Mouse (Mus musculus) left cerebral cortex, postnatal 36 days (tissue): ENCODE measurements around the gene Vgf. TPM values are rescaled to one million over a fixed set of nuclear protein-coding genes. Genes with fewer than 3 reads are reported as not detected.
A peak's percentile ranks its signal among the peaks of the same experiment; 100 is the strongest.

ENCODE experiments used
- DNase-seq, 2 experiments: peaks; one replicate each; pipeline ENCODE4 v3.0.0; 2021 to 2022; ENCODE audit warnings: low spot score in 2 of 2, mixed read lengths in 1 of 2
- intact Hi-C: fragments of 180-260 bp; cut with DNase I; formaldehyde crosslinking; loops from one replicate; pipeline ENCODE4 v1.15.1; 2025
- total RNA-seq, 2 experiments: library from RNA; stranded (reverse); gene quantifications; 2 replicates each; pipeline ENCODE4 v1.2.3; 2021

Vgf gene
- total RNA-seq, 2 experiments from 2014 or later, result 358 to 374 TPM

DNA sequence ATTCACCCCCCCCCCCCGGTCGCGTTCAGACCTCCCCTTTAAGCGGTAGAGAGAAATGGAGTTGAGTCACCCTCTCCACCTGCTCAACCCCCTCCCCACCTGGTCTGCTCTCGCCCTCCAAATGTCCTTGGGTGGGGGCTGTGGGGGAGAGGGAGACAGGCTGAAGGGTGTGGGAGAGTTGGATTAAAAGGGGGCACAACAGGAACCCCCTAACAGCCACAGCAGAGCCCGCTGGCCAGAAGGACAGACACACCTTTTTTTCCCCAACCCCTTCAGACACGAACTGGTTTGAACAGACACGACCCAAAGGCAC is 3.0 kb downstream of the Vgf start:
- intact Hi-C loops, result no loop called here
- DNase-seq, result no peak

DNA sequence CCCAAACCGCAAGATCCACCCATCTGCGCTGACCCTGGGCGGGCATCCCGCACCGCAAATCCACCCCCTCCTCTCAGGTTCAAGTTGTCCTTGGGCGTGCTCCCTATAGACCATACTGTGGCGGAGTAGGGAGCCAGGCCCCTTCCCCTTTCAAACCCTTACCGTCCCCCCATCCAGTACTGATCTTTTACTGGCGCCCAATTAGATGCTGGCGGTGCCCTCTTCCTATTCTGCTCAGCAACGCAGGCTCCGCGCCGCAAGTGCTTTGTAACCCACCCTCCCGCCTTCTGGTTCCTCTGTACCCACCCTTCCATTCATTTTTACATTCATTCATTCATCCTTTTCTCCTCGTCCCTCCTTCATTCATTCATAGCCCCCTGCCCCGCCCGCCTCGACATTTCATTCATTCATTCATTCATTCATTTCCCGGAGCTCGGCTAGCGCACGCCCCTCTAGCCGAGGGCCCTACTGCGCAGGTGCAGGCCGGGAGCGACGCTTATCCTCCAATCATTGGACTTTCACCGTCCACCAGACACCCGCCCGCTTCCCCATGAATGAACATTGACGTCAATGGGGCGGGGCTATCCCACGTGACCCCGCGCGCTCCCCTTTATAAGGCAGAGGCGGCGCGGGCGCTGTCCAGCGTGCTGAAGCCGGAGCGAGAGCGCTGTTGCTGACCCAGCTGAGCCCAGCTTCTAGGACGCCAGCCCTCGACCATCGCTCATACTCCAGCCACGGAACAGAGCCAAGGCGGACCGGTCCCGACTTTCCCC is 3.6 kb downstream of the Vgf start:
- intact Hi-C loops, result loop anchor here (2.0 to 5.0 kb wide), 3 partner anchors 17 to 262 kb away; partner anchors contain the start of genes Ap1s1 and Ufsp1

DNA sequence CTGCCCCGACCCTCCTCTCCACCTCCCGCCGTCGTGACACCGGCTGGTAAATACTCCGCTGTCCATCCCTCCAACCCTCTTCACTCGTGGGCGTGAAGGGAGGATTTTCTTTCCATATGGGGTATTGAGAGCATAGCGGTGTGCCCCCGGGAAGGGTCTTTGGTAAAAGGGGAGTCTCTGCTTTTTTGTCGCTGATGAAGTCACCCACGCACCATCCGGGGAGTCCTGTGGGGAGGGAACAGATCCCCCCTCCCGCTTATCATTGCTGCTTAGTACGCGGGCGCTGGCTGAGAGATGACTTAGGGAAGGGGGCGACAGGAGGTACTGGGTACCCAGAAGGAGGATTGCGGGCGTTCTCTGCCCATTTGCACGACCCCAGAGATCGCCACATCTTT is 4.2 kb downstream of the Vgf start:
- DNase-seq, result peak; percentile 61 to 73
- intact Hi-C loops, result loop anchor here (2.0 to 5.0 kb wide), 3 partner anchors 16 to 262 kb away; partner anchors contain the start of genes Ap1s1 and Ufsp1

More for the DNA sequence above, 3.6 kb downstream of the Vgf start:
- DNase-seq, result peak; percentile 93 to 94

DNA sequence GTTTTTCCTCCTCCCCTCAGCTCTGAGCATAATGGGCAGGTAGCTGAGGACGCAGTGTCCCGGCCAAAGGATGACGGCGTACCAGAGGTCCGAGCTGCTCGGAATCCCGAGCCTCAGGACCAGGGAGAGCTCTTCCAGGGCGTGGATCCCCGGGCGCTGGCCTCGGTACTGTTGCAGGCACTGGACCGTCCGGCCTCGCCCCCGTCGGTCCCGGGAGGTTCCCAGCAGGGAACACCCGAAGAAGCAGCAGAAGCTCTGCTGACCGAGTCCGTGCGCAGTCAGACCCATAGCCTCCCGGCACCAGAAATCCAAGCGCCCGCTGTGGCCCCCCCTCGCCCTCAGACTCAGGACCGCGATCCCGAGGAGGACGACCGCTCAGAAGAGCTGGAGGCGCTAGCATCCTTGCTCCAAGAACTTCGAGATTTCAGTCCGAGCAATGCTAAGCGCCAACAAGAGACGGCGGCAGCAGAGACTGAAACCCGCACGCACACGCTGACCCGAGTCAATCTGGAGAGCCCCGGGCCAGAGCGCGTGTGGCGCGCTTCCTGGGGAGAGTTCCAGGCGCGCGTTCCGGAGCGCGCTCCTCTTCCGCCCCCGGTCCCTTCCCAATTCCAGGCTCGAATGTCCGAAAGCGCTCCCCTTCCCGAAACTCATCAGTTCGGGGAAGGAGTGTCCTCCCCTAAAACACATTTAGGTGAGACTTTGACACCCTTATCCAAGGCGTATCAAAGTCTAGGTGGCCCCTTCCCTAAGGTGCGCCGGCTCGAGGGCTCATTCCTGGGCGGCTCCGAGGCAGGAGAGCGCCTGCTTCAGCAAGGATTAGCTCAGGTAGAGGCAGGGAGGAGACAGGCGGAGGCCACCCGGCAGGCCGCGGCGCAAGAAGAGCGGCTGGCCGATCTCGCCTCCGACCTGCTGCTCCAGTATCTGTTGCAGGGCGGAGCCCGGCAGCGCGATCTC is 5.2 kb downstream of the Vgf start:
- DNase-seq, result peak in 1 of 2 experiments; percentile 45
- intact Hi-C loops, result loop anchor here (2.0 to 5.0 kb wide), 3 partner anchors 15 to 261 kb away; partner anchors contain the start of genes Ap1s1 and Ufsp1

DNA sequence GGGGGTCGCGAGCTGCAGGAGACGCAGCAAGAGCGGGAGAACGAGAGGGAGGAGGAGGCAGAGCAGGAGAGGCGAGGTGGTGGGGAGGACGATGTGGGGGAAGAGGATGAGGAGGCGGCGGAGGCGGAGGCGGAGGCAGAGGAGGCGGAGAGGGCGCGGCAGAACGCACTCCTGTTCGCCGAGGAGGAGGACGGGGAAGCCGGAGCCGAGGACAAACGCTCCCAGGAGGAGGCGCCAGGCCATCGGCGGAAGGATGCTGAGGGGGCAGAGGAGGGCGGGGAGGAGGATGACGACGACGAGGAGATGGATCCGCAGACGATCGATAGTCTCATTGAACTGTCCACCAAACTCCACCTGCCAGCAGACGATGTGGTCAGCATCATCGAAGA is 5.8 kb downstream of the Vgf start:
- peak; percentile 71 to 78 for DNase-seq
- intact Hi-C loops, result loop anchor here (5.0 kb wide), 1 partner anchor 260 kb away; the partner anchor contains the start of gene Ufsp1

- DNase-seq, result peak; percentile 85 to 88
- intact Hi-C loops, result loop anchor here (5.0 kb wide), 1 partner anchor 260 kb away; the partner anchor contains the start of gene Ufsp1
Measured at GRCm38 (mm10) chr5:137032641-137033074, 6.5 kb downstream of the Vgf start.

GRCm38 (mm10) chr5:137036211-137036610 is 10.0 kb downstream of the Vgf start:
- DNase-seq, result peak; percentile 44 to 55
- intact Hi-C loops, result no loop called here

DNA sequence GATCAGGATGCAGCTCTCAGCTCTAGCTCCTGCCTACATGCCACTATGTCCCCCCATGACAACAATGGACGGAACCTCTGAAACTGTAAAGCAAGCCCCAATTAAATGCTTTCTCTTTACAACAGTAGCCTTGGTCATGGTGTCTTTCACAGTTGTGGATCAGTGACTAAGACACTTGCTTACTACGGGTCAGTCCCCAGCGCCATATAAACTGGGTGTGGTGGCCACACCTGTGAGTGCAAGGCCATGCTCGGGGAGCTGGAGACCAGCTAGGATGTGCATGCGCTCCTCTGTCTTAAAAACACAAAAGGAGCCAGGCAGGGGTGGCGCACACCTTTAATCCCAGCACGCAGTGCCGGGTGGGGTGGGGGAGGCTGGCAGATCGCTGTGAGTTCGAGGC is 13.3 kb downstream of the Vgf start:
- intact Hi-C loops, result no loop called here
- DNase-seq, result no peak

DNA sequence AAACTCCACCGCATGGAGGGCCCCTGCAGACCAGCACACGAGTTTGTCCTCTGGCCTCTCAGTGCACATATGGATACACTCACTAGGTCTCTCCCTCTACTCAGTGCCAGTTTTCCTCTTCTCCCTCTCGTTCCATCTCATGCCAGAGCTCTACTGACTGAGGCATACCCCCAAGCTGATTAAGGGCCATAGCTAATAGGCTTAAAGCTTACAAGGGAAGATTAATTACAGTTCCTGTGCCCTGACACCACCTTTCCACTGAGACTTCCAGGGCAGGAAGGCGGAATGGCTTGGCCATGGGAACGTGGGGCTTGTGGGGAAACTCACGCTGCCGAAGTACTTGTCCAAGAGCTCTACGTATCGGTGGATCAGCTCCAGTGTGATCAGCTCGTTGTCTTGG is 15.2 kb downstream of the Vgf start:
- DNase-seq, result no peak
- intact Hi-C loops, result no loop called here

DNA sequence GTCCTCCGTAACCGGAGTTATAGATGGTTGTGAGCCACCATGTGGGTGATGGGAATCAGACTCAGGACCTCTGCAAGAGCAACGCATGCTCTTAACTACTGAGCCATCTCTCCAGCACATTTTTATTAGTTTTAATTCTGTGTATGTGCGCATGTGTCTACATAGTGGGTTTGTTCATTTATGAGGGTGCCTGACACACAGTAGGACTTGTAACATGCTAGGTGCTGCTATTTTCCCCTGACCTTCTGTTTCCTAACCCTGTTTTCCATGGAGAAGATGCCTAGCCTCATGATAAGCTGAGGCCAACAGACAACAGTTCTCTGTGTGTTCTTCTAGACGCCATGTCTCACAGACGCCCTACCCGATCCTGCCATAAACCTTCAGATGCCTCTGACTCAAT is 17.8 kb downstream of the Vgf start:
- no peak for DNase-seq
- intact Hi-C loops, result no loop called here

DNA sequence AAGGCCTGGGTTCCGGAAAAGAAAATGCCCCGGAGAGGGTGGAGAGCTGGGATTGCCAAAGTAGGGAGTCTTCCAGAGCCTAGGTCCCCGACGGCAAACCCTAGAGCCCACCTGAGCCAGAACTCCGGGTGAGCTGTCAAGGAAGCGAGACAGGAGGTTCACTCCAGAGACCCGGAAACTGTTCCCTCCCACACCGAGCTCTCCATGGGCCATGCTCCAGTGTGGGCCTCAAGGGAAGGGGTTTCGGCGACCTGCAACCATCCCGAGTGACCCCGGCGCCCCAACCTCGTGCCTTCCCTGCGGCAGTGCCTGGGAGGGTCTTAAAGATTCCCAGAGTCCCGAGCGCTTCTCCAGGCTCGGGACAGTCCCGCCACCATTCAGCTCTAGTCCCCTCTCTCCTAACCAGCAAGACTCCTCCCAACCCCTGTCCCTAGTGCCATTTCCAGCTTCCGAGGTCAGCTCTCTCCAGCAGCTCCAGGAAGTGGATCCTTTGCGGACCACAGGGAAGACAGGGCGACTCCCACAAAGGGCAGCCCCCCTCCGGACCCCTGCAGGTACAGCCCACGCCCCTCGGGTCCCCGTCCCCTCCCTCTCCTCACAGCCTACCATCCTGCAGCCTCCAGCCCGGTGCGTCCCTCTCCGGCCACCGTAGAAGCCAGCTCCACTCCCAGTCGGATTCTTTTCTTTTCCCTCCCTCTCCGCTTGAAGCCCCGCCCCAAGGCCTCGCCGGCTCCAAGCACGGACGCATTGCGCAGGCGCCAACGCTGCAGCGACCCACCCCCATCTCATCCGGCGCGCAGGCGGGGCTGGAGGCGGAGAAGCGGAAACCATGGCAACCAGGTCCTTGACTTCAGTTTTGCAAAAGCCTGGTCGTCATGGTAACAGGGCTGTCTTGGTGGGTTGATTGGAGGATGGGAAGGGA is 19.5 kb downstream of the Vgf start, which contains the start of gene Ap1s1:
TSS of gene Ap1s1 (minus strand) at position 734 of the 922 bp plus-strand sequence.
- intact Hi-C loops, result loop anchor here (2.0 kb wide), 1 partner anchor 15 kb away; no protein-coding TSS in a partner anchor

GRCm38 (mm10) chr5:137046324-137046718 is 20.1 kb downstream of the Vgf start:
- intact Hi-C loops, result loop anchor here (2.0 kb wide), 1 partner anchor 16 kb away; no protein-coding TSS in a partner anchor
- no peak for DNase-seq

More for the DNA sequence above, 19.5 kb downstream of the Vgf start, which contains the start of gene Ap1s1:
- peak; percentile 98 to 99 for DNase-seq

DNA sequence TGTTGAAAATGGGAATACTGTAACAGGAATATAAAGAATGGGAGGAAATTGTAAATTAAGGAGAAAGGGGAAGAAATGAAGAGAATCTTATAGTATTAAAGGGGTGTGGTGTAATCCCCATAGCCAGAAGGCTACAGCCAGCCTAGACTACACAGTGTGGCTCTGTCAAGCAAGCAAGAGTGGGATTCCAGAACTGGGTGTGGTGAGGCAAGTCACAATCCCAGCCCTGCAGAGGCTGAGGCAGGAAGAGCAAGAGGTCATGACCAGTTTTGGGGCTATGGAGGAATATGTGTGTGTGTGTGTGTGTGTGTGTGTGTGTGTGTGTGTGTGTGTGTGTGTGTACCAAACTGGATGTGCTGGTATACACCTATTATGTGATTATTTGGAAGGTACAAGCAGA is 20.8 kb downstream of the Vgf start:
- intact Hi-C loops, result loop anchor here (2.0 kb wide), 1 partner anchor 16 kb away; no protein-coding TSS in a partner anchor
- no peak for DNase-seq

- intact Hi-C loops, result no loop called here
- DNase-seq, result no peak
Measured at GRCm38 (mm10) chr5:137051125-137051524, 24.9 kb downstream of the Vgf start.

- intact Hi-C loops, result no loop called here
- peak; percentile 47 to 61 for DNase-seq
Measured at GRCm38 (mm10) chr5:137051914-137052505, 25.8 kb downstream of the Vgf start.

GRCm38 (mm10) chr5:137054299-137054698 is 28.1 kb downstream of the Vgf start:
- DNase-seq, result no peak
- intact Hi-C loops, result no loop called here

GRCm38 (mm10) chr5:137054873-137055272 is 28.7 kb downstream of the Vgf start:
- intact Hi-C loops, result no loop called here
- DNase-seq, result no peak

DNA sequence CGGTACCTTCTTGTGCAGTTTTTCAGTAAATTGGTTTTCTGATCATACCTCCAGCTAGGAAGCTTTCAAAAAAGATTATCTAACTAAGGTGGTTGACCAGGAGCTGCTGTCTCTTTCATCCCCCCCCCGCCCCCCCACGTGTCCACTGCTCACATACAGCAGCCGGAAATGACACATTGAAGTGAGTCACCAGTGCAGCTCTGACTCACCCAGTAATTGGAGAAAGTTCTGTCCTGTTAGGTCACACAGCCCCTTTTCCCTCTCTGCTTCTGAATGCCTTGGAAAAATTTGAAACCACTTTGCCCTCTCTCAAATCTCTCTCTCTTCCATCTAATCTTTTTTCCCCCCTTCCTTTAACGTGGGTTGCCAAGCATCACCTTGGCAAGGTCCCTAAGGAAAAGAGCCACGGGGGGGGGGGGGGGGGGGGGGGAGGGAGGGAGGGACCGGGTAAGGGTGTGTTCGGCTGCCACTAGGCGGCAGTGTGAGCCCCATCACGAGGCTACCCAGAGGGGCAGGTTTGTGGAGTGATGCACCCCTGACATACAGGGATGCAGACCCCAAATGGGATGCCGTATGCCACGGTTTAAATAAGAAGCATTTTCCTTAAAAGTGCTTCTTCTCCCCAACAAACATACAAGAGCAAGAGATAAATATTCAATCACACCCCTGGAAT is 35.8 kb downstream of the Vgf start:
- peak in 1 of 2 experiments; percentile 42 for DNase-seq
- intact Hi-C loops, result loop anchor here (2.0 kb wide), 1 partner anchor 45 kb away; no protein-coding TSS in a partner anchor
